Mouse (Mus musculus): ENCODE results near the gene Flot2.
A peak's percentile ranks its signal among the peaks of the same experiment; 100 is the strongest.

The Flot2 gene

DNA sequence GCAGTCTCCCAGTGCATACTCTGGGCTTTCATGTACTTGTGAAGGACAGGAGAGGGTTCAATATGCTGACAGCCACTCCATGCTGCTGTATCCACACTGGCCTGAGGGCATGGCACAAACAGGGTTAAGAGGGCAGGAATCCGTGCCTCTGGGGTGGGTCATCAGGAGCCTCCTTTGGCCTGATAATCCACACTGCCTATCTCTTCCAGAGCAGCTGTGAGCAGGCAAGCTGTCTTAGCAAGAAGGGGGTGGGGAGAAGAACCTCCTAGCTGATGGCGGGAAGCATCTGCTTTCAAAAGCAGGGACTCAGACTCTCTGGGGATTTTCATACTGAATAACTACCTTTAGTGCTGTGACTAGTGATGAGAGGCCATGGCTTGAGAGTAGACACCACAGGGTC, 28.2 kb downstream of the Flot2 start:
- no peak for DNase-seq

GRCm38 (mm10) chr11:78066641-78067040, 28.9 kb downstream of the Flot2 start:
- DNase-seq: no peak

GRCm38 (mm10) chr11:78067566-78067965, 29.8 kb downstream of the Flot2 start:
- no peak for DNase-seq

DNA sequence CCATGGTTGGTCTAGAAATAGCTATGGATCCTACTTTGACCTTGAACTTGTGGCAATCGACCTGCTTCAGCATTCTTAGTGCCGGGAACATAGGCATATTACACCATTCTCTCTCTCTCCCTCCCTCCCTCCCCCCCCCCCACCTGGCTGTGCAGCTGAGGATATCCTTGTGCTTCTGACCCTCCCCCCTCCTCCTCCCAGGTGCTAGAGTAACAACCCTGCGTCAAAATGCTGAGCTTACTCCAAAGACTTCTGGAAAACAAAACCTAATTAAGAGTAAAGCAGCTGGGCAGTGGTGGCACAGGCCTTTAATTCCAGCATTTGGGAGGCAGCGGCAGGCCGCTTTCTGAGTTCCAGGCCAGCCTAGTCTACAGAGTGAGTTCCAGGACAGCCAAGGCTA, 31.4 kb downstream of the Flot2 start:
- DNase-seq: no peak

DNA sequence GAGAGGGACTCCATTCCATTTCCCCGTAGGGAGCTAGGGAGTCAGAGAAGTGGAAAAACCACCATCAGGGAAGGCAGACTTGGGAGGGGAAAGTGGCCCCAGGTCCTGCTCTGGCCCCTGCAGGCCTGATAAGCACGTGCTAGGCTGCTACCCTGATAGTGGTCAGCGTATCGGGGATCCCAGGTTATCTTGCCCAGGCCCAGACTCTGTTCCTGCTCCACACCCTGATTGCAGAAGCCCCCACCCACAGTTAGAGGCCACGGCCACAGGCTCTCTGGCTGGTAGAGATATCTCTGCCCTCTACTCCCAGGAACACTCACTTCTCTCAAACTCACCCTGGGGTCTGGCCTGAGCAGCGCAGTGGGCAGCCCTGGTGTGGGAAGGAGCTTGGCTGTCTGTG, 31.9 kb downstream of the Flot2 start:
- DNase-seq: no peak

DNA sequence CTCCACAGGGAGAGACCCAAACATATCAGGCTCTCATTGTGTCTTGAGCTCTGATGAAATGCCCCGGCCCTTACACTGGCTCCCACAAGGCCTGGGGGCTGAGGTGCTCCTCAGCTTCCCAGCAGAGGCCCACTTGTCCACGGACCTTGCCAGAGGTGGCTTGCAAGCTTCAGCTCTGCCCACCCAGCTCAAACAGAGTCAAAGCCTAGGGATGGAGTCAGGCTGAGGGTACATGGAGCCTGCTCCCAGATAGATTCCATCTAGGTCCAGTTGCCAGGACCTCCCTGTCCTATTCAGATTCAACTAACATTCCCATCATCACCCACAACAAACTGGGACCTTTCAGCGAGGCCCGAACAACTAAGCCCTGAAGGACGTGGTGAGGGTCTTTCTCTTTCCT, 34.2 kb downstream of the Flot2 start:
- no peak for DNase-seq

GRCm38 (mm10) chr11:78072425-78073130, 34.8 kb downstream of the Flot2 start:
- DNase-seq: no peak

GRCm38 (mm10) chr11:78073577-78074276, 36.0 kb downstream of the Flot2 start:
- no peak for DNase-seq

DNA sequence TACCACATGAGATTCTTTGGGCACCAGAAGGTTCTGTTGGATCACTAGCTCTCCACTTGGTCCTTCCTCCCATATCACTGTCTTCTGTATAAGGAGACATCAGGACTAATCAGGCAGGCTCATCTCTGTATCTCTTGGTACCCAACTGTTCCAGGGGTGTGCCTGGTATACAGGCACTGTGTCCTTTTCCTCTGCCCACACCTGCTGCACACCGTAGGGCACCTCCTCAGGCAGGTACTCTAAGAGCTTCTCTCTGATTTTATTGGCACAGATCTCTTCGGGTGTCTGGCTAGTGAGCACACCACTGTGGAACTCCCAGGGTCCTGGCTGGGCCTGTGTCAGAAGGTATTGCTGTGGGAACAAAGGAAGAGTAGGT, 36.5 kb downstream of the Flot2 start:
- no peak for DNase-seq

GRCm38 (mm10) chr11:78074666-78075065, 36.9 kb downstream of the Flot2 start:
- DNase-seq: no peak

- peak; percentile 94 for DNase-seq
Measured at GRCm38 (mm10) chr11:78079961-78080921, 42.5 kb downstream of the Flot2 start, which contains the start of gene Eral1. TSS of gene Eral1 (minus strand) at chr11:78080383.

DNA sequence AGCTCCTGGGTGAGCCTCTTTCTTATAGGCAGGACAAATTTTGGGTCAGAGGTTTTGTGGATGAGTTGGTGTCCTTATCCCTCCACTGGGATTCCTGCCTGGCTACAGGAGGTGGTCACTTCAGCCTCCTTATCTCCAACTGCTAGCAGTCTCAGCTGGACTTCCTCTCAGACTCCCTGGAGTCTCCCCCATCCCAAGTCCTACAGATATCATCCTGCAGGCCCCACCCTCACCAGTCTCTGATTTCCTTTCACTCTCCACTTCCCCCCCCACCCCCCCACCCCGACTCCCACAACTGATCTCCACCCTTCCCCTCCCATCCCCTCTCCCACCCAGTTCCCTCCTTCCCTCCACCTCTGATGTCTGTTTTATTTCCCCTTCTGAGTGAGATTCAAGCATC, 45.9 kb downstream of the Flot2 start:
- DNase-seq: no peak

- no peak for DNase-seq
Measured at GRCm38 (mm10) chr11:78086925-78087479, 49.3 kb downstream of the Flot2 start.

GRCm38 (mm10) chr11:78087756-78088281, 50.1 kb downstream of the Flot2 start:
- DNase-seq: no peak

GRCm38 (mm10) chr11:78094137-78094503, 56.4 kb downstream of the Flot2 start:
- no peak for DNase-seq

GRCm38 (mm10) chr11:78094504-78095143, 56.9 kb downstream of the Flot2 start, which contains the start of gene Fam222b:
TSS of gene Fam222b (plus strand) at chr11:78094660.
- peak; percentile 95 for DNase-seq

DNA sequence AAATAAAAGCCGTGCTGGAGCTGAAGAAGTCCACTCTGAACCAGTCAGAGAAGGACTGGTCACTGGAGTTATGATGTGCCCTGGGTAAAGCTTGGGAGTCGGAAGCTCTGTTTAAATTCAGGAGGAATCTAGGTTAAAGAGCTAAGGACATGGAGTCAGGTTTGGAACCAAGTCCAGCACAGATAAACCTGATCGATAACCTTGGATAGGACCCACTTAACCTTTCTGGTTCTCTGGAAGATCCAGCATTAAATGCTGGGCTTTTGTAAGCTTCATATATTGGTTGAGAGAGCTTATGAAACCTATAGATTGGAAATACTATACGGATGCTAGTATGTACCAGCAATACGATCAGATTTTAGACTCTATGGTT, 57.4 kb downstream of the Flot2 start:
- DNase-seq: no peak

GRCm38 (mm10) chr11:78097077-78097476, 59.3 kb downstream of the Flot2 start:
- DNase-seq: no peak

DNA sequence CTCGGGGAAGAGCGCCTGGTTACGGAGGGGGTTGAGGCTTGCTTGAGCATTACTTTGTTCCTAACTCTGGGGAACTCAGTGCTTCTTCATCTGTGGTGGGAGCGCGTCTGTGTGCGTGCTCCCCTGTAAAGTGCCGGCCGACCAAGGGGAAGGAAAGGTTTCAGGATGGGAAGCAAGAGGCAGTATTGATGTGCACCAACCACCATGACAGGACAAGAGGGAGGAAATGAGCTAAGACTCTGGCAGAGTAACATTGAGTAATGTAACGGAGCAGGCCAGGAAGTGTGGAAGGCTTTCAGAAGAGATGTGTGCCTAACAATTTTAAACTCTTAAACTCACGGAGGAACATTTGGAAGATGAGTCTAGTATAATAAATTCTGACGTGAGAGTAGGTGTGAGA, 63.0 kb downstream of the Flot2 start:
- no peak for DNase-seq

DNA sequence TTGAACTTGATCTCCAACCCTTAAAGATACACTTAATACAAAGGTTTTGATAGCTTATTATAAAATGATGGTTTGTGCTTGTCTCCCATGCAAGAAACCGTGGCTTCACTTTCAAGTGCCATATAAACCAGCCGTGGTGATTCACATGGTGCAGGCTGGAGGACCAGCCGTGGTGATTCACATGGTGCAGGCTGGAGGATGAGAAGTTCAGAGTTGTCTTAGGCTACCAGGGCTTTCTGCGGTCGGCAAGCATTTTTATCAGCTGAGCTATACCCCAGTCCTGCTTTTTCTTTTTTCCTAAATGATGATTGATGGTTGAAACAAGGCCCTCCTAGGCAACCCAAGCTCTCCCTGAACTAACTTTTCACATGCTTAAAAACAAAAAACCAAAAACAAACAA, 64.4 kb downstream of the Flot2 start:
- no peak for DNase-seq

DNA sequence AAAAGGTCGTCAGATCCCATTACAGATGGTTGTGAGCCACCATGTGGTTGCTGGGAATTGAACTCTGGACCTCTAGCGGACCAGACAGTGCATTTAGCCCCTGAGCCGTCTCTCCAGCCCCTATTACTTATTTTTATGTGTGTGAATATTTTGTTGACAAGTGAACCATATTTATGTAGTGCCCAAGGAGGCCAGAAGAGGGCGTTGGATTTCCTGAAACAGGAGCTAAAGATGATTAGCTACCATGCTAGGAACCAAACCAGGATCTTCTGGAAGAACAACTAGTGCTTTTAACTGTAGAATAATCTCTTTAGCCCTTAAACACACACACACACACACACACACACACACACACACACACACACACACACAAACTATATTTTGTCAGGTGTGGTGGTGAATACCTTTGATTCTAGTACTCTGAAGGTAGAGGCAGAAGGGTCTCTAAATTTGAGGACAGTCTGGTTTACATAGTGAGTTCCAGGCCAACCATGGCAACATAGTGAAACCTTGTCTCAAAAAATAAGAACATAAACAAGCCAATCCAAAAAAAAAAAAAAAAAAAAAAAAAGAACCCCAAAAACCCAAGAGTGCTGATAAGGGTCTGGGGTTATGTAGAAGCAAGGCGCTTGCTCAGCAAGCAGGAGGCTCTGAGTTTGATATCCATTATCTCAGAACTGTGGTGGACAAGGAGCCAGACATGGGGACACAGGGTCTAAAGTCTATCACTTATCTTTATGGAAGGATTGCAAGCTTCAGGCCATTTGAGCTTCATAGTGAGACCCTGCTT, 65.4 kb downstream of the Flot2 start:
- peak; percentile 44 for DNase-seq

DNA sequence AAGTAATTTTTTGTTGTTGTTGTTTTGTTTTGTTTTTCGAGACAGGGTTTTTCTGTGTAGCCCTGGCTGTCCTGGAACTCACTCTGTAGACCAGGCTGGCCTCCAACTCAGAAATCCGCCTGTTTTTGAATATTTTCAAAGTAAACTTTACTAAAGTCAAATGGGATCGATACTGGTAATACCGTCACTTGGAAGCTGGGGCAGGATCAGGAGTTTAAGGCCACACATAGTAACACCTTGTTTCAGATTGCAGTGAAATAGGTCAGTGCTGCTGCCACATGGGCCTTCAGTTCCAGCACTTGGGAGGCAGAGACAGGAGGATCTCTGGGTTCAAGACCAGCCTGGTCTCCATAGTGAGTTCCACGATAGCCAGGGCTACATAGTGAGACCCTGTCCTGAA, 66.8 kb downstream of the Flot2 start:
- no peak for DNase-seq
